Mouse (Mus musculus) ES-Bruce4 (cell line): ENCODE measurements around the gene Fgfr2. TPM values are rescaled to one million over a fixed set of nuclear protein-coding genes. Genes with fewer than 3 reads are reported as not detected.

Experiments
- H3K27ac ChIP-seq: 2 replicates; pipeline ENCODE4 v1.5.1; 2012; ENCODE audit warnings: low read length, inconsistent platforms; ENCODE audit not compliant: insufficient read depth
- H3K27me3 ChIP-seq: 2 replicates; pipeline ENCODE4 v1.6.1; 2012; ENCODE audit warnings: mild to moderate bottlenecking, low read length, inconsistent platforms; ENCODE audit not compliant: control insufficient read depth, poor library complexity, insufficient read depth, severe bottlenecking
- H3K36me3 ChIP-seq: 2 replicates; pipeline ENCODE4 v1.6.1; 2012; ENCODE audit warnings: inconsistent platforms, mild to moderate bottlenecking, low read length, moderate library complexity; ENCODE audit not compliant: control insufficient read depth, poor library complexity, insufficient read depth, severe bottlenecking
- H3K4me1 ChIP-seq: one replicate; pipeline ENCODE4 v1.8.1; 2011; ENCODE audit warnings: low read length; ENCODE audit not compliant: control insufficient read depth, insufficient read depth
- H3K4me3 ChIP-seq: 2 replicates; pipeline ENCODE4 v1.5.1; 2011; ENCODE audit warnings: low read depth, mild to moderate bottlenecking, low read length
- H3K9ac ChIP-seq: 2 replicates; pipeline ENCODE4 v1.6.1; 2012; ENCODE audit warnings: low read depth, mild to moderate bottlenecking, inconsistent platforms; ENCODE audit not compliant: poor library complexity, severe bottlenecking
- H3K9me3 ChIP-seq: replicated peaks from 2 replicates; pipeline ENCODE4 v1.6.1; 2012; ENCODE audit warnings: mild to moderate bottlenecking, low read length, inconsistent platforms; ENCODE audit not compliant: control insufficient read depth, poor library complexity, insufficient read depth, severe bottlenecking
- CTCF ChIP-seq: IDR thresholded peaks from one replicate; pipeline ENCODE4 v1.8.1; 2011; ENCODE audit warnings: low read depth, low read length
- EP300 ChIP-seq: IDR thresholded peaks from 2 replicates; pipeline ENCODE4 v1.6.1; 2011; ENCODE audit warnings: low read depth, low read length; ENCODE audit not compliant: insufficient read depth
- POLR2A ChIP-seq: IDR thresholded peaks from one replicate; pipeline ENCODE4 v1.8.1; 2011; ENCODE audit warnings: low read length; ENCODE audit not compliant: insufficient read depth
- polyA plus RNA-seq: library from polyadenylated mRNA; stranded (reverse); fragments of >200 nt; gene quantifications from 2 replicates; pipeline ENCODE4 v1.2.4, GENCODE M21; 2011; ENCODE audit warnings: low read depth; ENCODE audit not compliant: missing spikeins, insufficient read depth, insufficient read length

Gene Fgfr2
- polyA plus RNA-seq, 1 experiment = 34.8 TPM

DNA sequence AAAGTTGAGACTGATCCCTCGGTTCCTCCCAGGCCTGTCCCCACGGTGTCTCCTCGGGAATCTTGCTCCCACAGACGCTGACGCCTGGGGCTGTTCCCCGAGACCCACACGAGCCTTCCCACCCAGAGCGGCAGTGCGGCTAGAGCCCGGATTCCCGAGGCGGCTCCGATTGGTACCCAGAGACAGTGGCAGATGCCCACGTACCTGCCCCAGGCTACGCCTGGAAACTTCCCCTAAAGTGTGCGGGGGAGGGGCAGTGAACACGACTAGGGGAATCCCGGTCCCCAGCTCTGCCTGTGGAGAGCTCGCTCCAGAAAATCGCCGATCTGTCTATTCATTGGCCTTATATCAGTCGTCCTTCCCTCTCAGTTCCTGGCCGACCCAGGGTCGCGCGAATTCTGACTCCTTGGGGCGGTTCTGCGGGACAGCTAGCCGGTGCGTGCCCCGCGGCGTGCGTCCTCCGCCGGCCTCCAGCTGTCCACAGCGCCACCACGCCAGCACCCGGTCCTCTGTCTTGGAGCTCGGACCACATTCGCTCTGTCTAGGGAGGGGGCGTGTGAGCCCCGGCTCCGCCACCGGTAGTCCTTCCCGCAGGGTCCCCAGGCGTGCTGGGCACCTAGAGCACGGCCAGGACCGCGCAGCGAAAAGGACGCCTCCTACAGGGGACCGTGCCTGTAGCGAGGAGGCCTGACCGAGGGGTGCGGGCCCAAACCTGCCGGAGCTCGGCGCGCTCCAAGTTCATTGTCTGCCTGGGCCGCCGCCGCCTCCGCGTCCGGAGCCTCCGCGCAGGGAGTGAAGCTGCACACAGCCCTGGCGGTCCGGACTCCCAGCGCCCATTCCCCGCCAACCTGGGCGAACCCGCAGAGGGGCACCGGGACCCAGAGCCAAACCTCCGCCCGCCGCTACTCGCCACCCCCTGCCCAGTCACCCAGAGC, 806.8 kb downstream of the Fgfr2 start:
- Histone ChIP-seq H3K36me3 (no peaks in the 10 kb centered on the region), H3K4me1 (no peaks in the 10 kb centered on the region), H3K27ac (no peak overlapping the region), H3K27me3 (peaks cover 8% of the 10 kb centered on the region; the same call in 1 of the 2 replicates), H3K4me3 (peak overlapping the region; percentile 48), H3K9me3 (no peaks in the 10 kb centered on the region), H3K9ac (peak overlapping the region; percentile 44)
- TF ChIP-seq EP300 (no peak), CTCF (no peak), POLR2A (no peak)

DNA sequence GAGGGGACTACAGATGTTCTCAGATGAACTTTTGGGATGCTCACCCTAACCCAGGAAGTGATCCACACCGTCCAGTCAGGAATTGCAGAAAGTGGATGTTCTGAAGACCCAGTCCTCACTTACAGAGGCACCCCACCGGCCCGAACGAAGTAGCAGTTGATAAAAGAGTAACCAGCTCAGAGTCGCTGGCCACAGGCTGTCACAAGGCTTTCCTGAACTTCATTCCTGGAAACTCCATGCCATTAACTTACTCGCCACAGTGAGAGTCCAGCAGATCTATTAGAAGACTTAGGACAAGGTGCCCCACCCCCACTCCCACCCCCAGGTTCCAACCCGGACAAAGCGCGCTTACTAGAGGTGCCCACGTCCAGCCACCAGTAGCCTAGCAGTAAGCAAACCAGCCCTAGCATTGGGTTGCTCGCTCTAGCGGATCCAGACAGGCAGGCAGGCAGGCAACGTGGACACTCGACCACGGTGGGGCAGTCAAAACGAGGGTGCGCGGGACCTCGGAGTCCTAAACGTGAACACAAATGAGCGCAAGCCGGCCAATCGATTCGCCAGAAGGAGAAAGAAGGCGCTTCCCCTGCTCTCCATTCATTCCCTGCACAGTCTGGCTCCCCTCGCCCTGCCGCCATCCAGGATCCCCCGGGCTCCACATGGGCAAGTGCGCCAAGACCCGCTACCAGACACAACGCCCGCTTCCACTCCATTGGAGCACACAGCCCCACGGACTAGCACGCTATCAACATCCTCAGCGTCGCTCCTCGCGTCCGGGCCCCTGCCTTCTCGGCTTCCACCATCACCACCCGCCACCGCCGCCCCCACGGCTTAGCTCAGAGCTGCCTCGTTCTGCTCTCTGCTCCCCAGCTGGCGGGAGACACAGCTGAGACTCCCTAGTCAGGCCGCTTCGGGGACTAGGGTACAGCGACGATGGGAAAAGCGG, 807.7 kb downstream of the Fgfr2 start:
- Histone ChIP-seq H3K27me3 (peaks cover 8% of the 10 kb centered on the region; the same call in 1 of the 2 replicates), H3K4me3 (peak overlapping the region; percentile 48), H3K36me3 (no peaks in the 10 kb centered on the region), H3K9ac (peak overlapping the region; percentile 44), H3K27ac (no peak overlapping the region), H3K9me3 (no peaks in the 10 kb centered on the region), H3K4me1 (no peaks in the 10 kb centered on the region)
- TF ChIP-seq CTCF (no peak), EP300 (0 out of 2 replicates have a peak, but pooled peaks have one; percentile 18)

DNA sequence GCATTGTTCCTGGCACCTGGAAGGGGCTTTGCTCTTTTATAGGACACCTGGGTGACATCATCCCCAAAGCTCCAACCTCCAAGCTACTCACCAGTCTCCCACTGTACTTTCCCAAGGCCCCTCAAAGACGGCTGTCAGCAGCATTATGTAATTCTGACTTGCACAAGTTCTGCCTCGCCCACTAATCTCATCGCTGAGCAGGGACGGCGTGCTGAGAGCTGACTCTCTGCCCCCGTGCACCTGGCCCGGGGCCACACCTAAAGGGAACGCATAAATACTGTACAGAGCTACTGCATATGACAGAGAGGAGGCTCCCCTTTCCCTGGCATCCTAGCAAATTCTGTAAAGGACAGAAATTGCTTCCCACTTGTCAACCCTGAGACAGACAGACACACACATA, 810.8 kb downstream of the Fgfr2 start:
- no peak overlapping the region for H3K4me3 ChIP-seq
- no peak for TF ChIP-seq EP300
- TF ChIP-seq POLR2A = no peak
- no peak for TF ChIP-seq CTCF
- no peak overlapping the region for H3K9ac ChIP-seq
- peaks cover 8% of the 10 kb centered on the region; the same call in 1 of the 2 replicates for H3K27me3 ChIP-seq
- H3K36me3 ChIP-seq = no peaks in the 10 kb centered on the region
- H3K27ac ChIP-seq = no peak overlapping the region
- no peaks in the 10 kb centered on the region for H3K4me1 ChIP-seq
- H3K9me3 ChIP-seq = no peaks in the 10 kb centered on the region

DNA sequence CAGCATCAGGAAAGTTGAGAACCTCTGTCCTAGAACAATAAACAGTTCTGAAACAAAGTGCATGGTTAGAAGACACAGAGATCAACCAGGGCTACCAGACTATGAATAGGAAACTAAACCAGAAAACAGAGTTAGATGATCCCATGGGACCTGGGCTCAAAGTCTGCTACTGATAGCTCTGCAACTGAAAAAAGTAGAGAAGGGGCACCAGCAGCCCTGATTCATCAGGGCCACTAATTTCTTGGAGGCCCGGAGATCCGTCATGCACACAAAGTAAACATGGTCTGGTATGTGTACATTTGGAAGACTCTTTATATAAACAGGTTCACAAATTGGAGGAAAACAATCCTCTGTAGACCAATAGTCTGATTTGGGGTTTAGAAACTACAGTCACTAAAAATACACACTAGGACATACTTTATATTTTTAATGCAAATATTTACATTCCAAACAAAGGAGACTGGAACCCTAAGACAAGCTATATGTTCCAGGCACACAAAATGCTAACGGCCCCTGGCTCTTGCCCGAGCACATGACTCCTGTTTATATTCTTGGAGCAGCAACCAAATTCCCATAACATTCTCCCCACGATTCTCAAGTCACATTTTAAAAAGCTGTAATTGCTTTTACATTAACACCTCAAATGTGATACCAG, 814.5 kb downstream of the Fgfr2 start:
- Histone ChIP-seq H3K4me1 (no peaks in the 10 kb centered on the region), H3K4me3 (no peak overlapping the region), H3K36me3 (no peaks in the 10 kb centered on the region), H3K9me3 (no peaks in the 10 kb centered on the region), H3K9ac (no peak overlapping the region), H3K27ac (no peak overlapping the region), H3K27me3 (no peaks in the 10 kb centered on the region)
- no peak for TF ChIP-seq POLR2A

DNA sequence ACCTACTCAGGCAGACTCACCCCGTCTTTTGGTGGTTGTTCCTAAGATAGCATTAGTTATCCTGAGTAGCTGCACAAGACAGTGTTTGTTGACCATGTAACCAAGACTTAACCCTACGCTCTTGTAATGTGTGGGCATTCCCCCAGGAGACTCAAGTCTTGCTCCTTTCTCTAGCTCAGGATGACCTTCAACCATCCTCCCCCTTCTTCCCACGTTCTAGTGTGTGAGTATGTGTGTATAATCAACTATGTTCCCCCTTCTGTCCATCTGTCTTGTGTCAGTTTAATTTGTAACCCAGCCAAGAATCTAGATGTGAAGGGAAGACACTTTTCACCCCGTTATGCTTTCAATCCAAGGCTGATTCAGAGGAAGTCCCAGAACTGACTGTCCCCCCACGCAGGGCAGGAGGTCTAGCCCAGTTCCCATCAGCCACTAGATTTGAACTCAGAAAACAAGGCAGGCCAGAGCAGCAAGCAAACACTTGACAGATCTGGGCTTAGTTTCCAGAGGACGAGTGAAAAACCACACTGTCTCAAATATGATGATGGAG, 815.4 kb downstream of the Fgfr2 start:
- TF ChIP-seq POLR2A (no peak), EP300 (no peak), CTCF (no peak)
- no peaks in the 10 kb centered on the region for H3K4me1 ChIP-seq
- H3K9ac ChIP-seq = no peak overlapping the region
- H3K4me3 ChIP-seq = no peak overlapping the region
- H3K9me3 ChIP-seq = no peaks in the 10 kb centered on the region
- H3K27ac ChIP-seq = no peak overlapping the region
- H3K36me3 ChIP-seq = no peaks in the 10 kb centered on the region
- no peaks in the 10 kb centered on the region for H3K27me3 ChIP-seq
